Mouse (Mus musculus): Measurements from ENCODE around the gene Ctnnbl1.

The Ctnnbl1 gene

GRCm38 (mm10) chr2:157750481-157750880 lies 13.3 kb downstream of the Ctnnbl1 start:
- no peak for DNase-seq (ENCODE audit: inconsistent ontology term)

- DNase-seq (ENCODE audit: inconsistent ontology term): peak; percentile 78
Observed at GRCm38 (mm10) chr2:157750926-157751588, 13.9 kb downstream of the Ctnnbl1 start.

- DNase-seq (ENCODE audit: inconsistent ontology term): peak; percentile 87
Observed at GRCm38 (mm10) chr2:157751589-157752373, 14.6 kb downstream of the Ctnnbl1 start.

GRCm38 (mm10) chr2:157752374-157752743 lies 15.2 kb downstream of the Ctnnbl1 start:
- DNase-seq (ENCODE audit: inconsistent ontology term): no peak

GRCm38 (mm10) chr2:157755771-157756170 lies 18.6 kb downstream of the Ctnnbl1 start:
- no peak for DNase-seq (ENCODE audit: inconsistent ontology term)

GRCm38 (mm10) chr2:157756193-157756592 lies 19.0 kb downstream of the Ctnnbl1 start:
- no peak for DNase-seq (ENCODE audit: inconsistent ontology term)

- DNase-seq (ENCODE audit: inconsistent ontology term): no peak
Observed at GRCm38 (mm10) chr2:157758395-157758794, 21.2 kb downstream of the Ctnnbl1 start.

GRCm38 (mm10) chr2:157759717-157760116 lies 22.5 kb downstream of the Ctnnbl1 start:
- no peak for DNase-seq (ENCODE audit: inconsistent ontology term)

- DNase-seq (ENCODE audit: inconsistent ontology term): peak; percentile 53
Observed at GRCm38 (mm10) chr2:157762903-157763302, 25.7 kb downstream of the Ctnnbl1 start.

- no peak for DNase-seq (ENCODE audit: inconsistent ontology term)
Observed at GRCm38 (mm10) chr2:157766591-157766990, 29.4 kb downstream of the Ctnnbl1 start.

- peak; percentile 40 for DNase-seq (ENCODE audit: inconsistent ontology term)
Observed at GRCm38 (mm10) chr2:157768682-157769429, 31.7 kb downstream of the Ctnnbl1 start.

- DNase-seq (ENCODE audit: inconsistent ontology term): no peak
Observed at GRCm38 (mm10) chr2:157770761-157771160, 33.6 kb downstream of the Ctnnbl1 start.

GRCm38 (mm10) chr2:157773661-157774060 lies 36.5 kb downstream of the Ctnnbl1 start:
- no peak for DNase-seq (ENCODE audit: inconsistent ontology term)

GRCm38 (mm10) chr2:157775957-157776356 lies 38.8 kb downstream of the Ctnnbl1 start:
- no peak for DNase-seq (ENCODE audit: inconsistent ontology term)

GRCm38 (mm10) chr2:157780956-157781355 lies 43.8 kb downstream of the Ctnnbl1 start:
- no peak for DNase-seq (ENCODE audit: inconsistent ontology term)

GRCm38 (mm10) chr2:157783152-157783551 lies 46.0 kb downstream of the Ctnnbl1 start:
- no peak for DNase-seq (ENCODE audit: inconsistent ontology term)

GRCm38 (mm10) chr2:157784238-157784637 lies 47.0 kb downstream of the Ctnnbl1 start:
- DNase-seq (ENCODE audit: inconsistent ontology term): no peak

- DNase-seq (ENCODE audit: inconsistent ontology term): peak; percentile 49
Observed at GRCm38 (mm10) chr2:157784647-157785046, 47.4 kb downstream of the Ctnnbl1 start.

GRCm38 (mm10) chr2:157789226-157789625 lies 52.0 kb downstream of the Ctnnbl1 start:
- DNase-seq (ENCODE audit: inconsistent ontology term): no peak

- no peak for DNase-seq (ENCODE audit: inconsistent ontology term)
Observed at GRCm38 (mm10) chr2:157790836-157791495, 53.8 kb downstream of the Ctnnbl1 start.

- no peak for DNase-seq (ENCODE audit: inconsistent ontology term)
Observed at GRCm38 (mm10) chr2:157791528-157792162, 54.4 kb downstream of the Ctnnbl1 start.
